Mouse (Mus musculus): ENCODE results near the gene Ptpdc1. TPM values are rescaled to one million over a fixed set of nuclear protein-coding genes. Genes with fewer than 3 reads are reported as not detected.

The Ptpdc1 gene
- polyA plus RNA-seq, 1 experiment from 2014 or later = 0.56 TPM

- WGBS (ENCODE audit: insufficient replicate concordance) = 75% methylated on average over 5 of the region's 5 CpGs
- TF ChIP-seq CTCF (IDR thresholded peaks at IDR 0.05; ENCODE audit: low read depth) (no peak), EP300 (IDR thresholded peaks at IDR 0.05; ENCODE audit: low read depth) (no peak)
- DNase-seq = no peak
Observed at GRCm38 (mm10) chr13:48548296-48548695, 77.2 kb downstream of the Ptpdc1 start.

GRCm38 (mm10) chr13:48547623-48548022 is 77.8 kb downstream of the Ptpdc1 start:
- Histone ChIP-seq H3K9me3 (ENCODE audit: low read length) (no peaks in the 10 kb centered on the region), H3K4me1 (ENCODE audit: insufficient read depth) (peaks cover 31% of the 10 kb centered on the region), H3K27ac (ENCODE audit: low read depth) (no peak overlapping the region), H3K9ac (replicated peaks) (no peak overlapping the region), H3K4me3 (ENCODE audit: low read depth, low read length) (no peak overlapping the region), H3K36me3 (replicated peaks; ENCODE audit: insufficient read depth, low read length) (no peaks in the 10 kb centered on the region), H3K4me2 (ENCODE audit: low read depth, low read length) (no peak overlapping the region), H3K27me3 (ENCODE audit: insufficient read depth, low read length) (no peaks in the 10 kb centered on the region)
- ATAC-seq = no peak
- WGBS (ENCODE audit: insufficient replicate concordance) = 86% methylated on average over 6 of the region's 6 CpGs
- DNase-seq = no peak
- TF ChIP-seq CTCF (IDR thresholded peaks at IDR 0.05; ENCODE audit: low read depth) = no peak
- no peak for TF ChIP-seq EP300 (IDR thresholded peaks at IDR 0.05; ENCODE audit: low read depth)

More at GRCm38 (mm10) chr13:48548296-48548695, 77.2 kb downstream of the Ptpdc1 start:
- H3K9me3 ChIP-seq (ENCODE audit: low read length) = no peaks in the 10 kb centered on the region
- no peak overlapping the region for H3K27ac ChIP-seq (ENCODE audit: low read depth)
- H3K4me2 ChIP-seq (ENCODE audit: low read depth, low read length) = no peak overlapping the region
- no peak for ATAC-seq
- H3K4me1 ChIP-seq (ENCODE audit: insufficient read depth) = peaks cover 35% of the 10 kb centered on the region
- H3K9ac ChIP-seq (replicated peaks) = no peak overlapping the region
- no peak overlapping the region for H3K4me3 ChIP-seq (ENCODE audit: low read depth, low read length)
- no peaks in the 10 kb centered on the region for H3K27me3 ChIP-seq (ENCODE audit: insufficient read depth, low read length)
- no peaks in the 10 kb centered on the region for H3K36me3 ChIP-seq (replicated peaks; ENCODE audit: insufficient read depth, low read length)

GRCm38 (mm10) chr13:48546330-48546917 is 79.0 kb downstream of the Ptpdc1 start:
- DNase-seq (peak; percentile 99), ATAC-seq (peak; percentile 90)
- H3K27ac ChIP-seq (ENCODE audit: low read depth) = peak overlapping the region; percentile 98
- peak overlapping the region; percentile 75 for H3K4me2 ChIP-seq (ENCODE audit: low read depth, low read length)
- no peaks in the 10 kb centered on the region for H3K36me3 ChIP-seq (replicated peaks; ENCODE audit: insufficient read depth, low read length)
- TF ChIP-seq EP300 (IDR thresholded peaks at IDR 0.05; ENCODE audit: low read depth) = no peak
- 0 out of 2 replicates have a peak, but pooled peaks have one; percentile 3 for TF ChIP-seq CTCF (IDR thresholded peaks at IDR 0.05; ENCODE audit: low read depth)
- H3K27me3 ChIP-seq (ENCODE audit: insufficient read depth, low read length) = no peaks in the 10 kb centered on the region
- H3K9me3 ChIP-seq (ENCODE audit: low read length) = no peaks in the 10 kb centered on the region
- WGBS (ENCODE audit: insufficient replicate concordance) = under 1% methylated on average over 68 of the region's 72 CpGs
- peaks cover 19% of the 10 kb centered on the region for H3K4me1 ChIP-seq (ENCODE audit: insufficient read depth)
- peak overlapping the region; percentile 91 for H3K9ac ChIP-seq (replicated peaks)
- peak overlapping the region; percentile 84 for H3K4me3 ChIP-seq (ENCODE audit: low read depth, low read length)

- H3K9ac ChIP-seq (replicated peaks) = peak overlapping the region; percentile 91
- WGBS (ENCODE audit: insufficient replicate concordance) = under 1% methylated on average over 61 of the region's 72 CpGs
- DNase-seq (peak; percentile 98), ATAC-seq (peak; percentile 80)
- H3K4me2 ChIP-seq (ENCODE audit: low read depth, low read length) = peak overlapping the region; percentile 75
- peak overlapping the region; percentile 84 for H3K4me3 ChIP-seq (ENCODE audit: low read depth, low read length)
- no peaks in the 10 kb centered on the region for H3K9me3 ChIP-seq (ENCODE audit: low read length)
- H3K27ac ChIP-seq (ENCODE audit: low read depth) = peak overlapping the region; percentile 98
- H3K36me3 ChIP-seq (replicated peaks; ENCODE audit: insufficient read depth, low read length) = no peaks in the 10 kb centered on the region
- H3K27me3 ChIP-seq (ENCODE audit: insufficient read depth, low read length) = no peaks in the 10 kb centered on the region
- no peak for TF ChIP-seq CTCF (IDR thresholded peaks at IDR 0.05; ENCODE audit: low read depth)
- peak; percentile 36; the same call in 1 of the 2 replicates for TF ChIP-seq EP300 (IDR thresholded peaks at IDR 0.05; ENCODE audit: low read depth)
- peaks cover 20% of the 10 kb centered on the region for H3K4me1 ChIP-seq (ENCODE audit: insufficient read depth)
Observed at GRCm38 (mm10) chr13:48545476-48546281, 79.8 kb downstream of the Ptpdc1 start.

GRCm38 (mm10) chr13:48544867-48545266 is 80.6 kb downstream of the Ptpdc1 start:
- TF ChIP-seq EP300 (IDR thresholded peaks at IDR 0.05; ENCODE audit: low read depth) (no peak), CTCF (IDR thresholded peaks at IDR 0.05; ENCODE audit: low read depth) (no peak)
- DNase-seq (no peak), ATAC-seq (no peak)
- Histone ChIP-seq H3K4me3 (ENCODE audit: low read depth, low read length) (peak overlapping the region; percentile 84), H3K9ac (replicated peaks) (peak overlapping the region; percentile 91), H3K9me3 (ENCODE audit: low read length) (no peaks in the 10 kb centered on the region), H3K36me3 (replicated peaks; ENCODE audit: insufficient read depth, low read length) (no peaks in the 10 kb centered on the region), H3K27ac (ENCODE audit: low read depth) (peak overlapping the region; percentile 98), H3K4me1 (ENCODE audit: insufficient read depth) (peaks cover 21% of the 10 kb centered on the region), H3K4me2 (ENCODE audit: low read depth, low read length) (peak overlapping the region; percentile 75), H3K27me3 (ENCODE audit: insufficient read depth, low read length) (no peaks in the 10 kb centered on the region)
- 35% methylated on average over 4 of the region's 4 CpGs for WGBS (ENCODE audit: insufficient replicate concordance)

GRCm38 (mm10) chr13:48544391-48544790 is 81.1 kb downstream of the Ptpdc1 start:
- H3K4me2 ChIP-seq (ENCODE audit: low read depth, low read length) = peak overlapping the region; percentile 75
- no peaks in the 10 kb centered on the region for H3K36me3 ChIP-seq (replicated peaks; ENCODE audit: insufficient read depth, low read length)
- H3K27me3 ChIP-seq (ENCODE audit: insufficient read depth, low read length) = no peaks in the 10 kb centered on the region
- H3K4me1 ChIP-seq (ENCODE audit: insufficient read depth) = peaks cover 21% of the 10 kb centered on the region
- 0 out of 2 replicates have a peak overlapping the region, but pooled peaks have one; percentile 11 for H3K9ac ChIP-seq (replicated peaks)
- H3K4me3 ChIP-seq (ENCODE audit: low read depth, low read length) = peak overlapping the region; percentile 84
- no peaks in the 10 kb centered on the region for H3K9me3 ChIP-seq (ENCODE audit: low read length)
- DNase-seq (no peak), ATAC-seq (no peak)
- 0 out of 2 replicates have a peak overlapping the region, but pooled peaks have one; percentile 31 for H3K27ac ChIP-seq (ENCODE audit: low read depth)
- TF ChIP-seq CTCF (IDR thresholded peaks at IDR 0.05; ENCODE audit: low read depth) (no peak), EP300 (IDR thresholded peaks at IDR 0.05; ENCODE audit: low read depth) (no peak)

All from liver, postnatal 0 days (tissue).